Mouse (Mus musculus): ENCODE results near the gene Ap1g1. TPM values are rescaled to one million over a fixed set of nuclear protein-coding genes. Genes with fewer than 3 reads are reported as not detected.

The Ap1g1 gene
- polyA plus RNA-seq, 1 experiment from 2014 or later = 26.3 TPM

Other genes with a start within 250 kb of the Ap1g1 start
- 18.7 and 18.8 TPM in 2 replicates for gene Dhx38, start 212.7 kb upstream of the Ap1g1 start, polyA plus RNA-seq (2015; fragmentation: Nextera tagmentation; extraction: Ambion mirVana)
- 30.6 and 32.9 TPM in 2 replicates for gene Txnl4b, start 212.7 kb upstream of the Ap1g1 start, polyA plus RNA-seq (2015; fragmentation: Nextera tagmentation; extraction: Ambion mirVana)
- 2.2 and 2.7 TPM in 2 replicates for gene Hp, start 199.4 kb upstream of the Ap1g1 start, polyA plus RNA-seq (2015; fragmentation: Nextera tagmentation; extraction: Ambion mirVana)
- gene Dhodh, start 169.9 kb upstream of the Ap1g1 start, polyA plus RNA-seq (2015; fragmentation: Nextera tagmentation; extraction: Ambion mirVana) = 37.3 and 37.6 TPM in 2 replicates
- 0.14 and 0.26 TPM in 2 replicates for gene Pkd1l3, start 164.0 kb upstream of the Ap1g1 start, polyA plus RNA-seq (2015; fragmentation: Nextera tagmentation; extraction: Ambion mirVana)
- 113 TPM in 2 replicates for gene Ist1, start 85.3 kb upstream of the Ap1g1 start, polyA plus RNA-seq (2015; fragmentation: Nextera tagmentation; extraction: Ambion mirVana)
- 12.8 and 13.5 TPM in 2 replicates for gene Zfp821, start 73.0 kb upstream of the Ap1g1 start, polyA plus RNA-seq (2015; fragmentation: Nextera tagmentation; extraction: Ambion mirVana)
- 4.0 and 4.5 TPM in 2 replicates for gene Atxn1l, start 40.8 kb upstream of the Ap1g1 start, polyA plus RNA-seq (2015; fragmentation: Nextera tagmentation; extraction: Ambion mirVana)
- 0.68 and 0.72 TPM in 2 replicates for gene Phlpp2, start 90.0 kb downstream of the Ap1g1 start, polyA plus RNA-seq (2015; fragmentation: Nextera tagmentation; extraction: Ambion mirVana)
- gene Marveld3, start 183.6 kb downstream of the Ap1g1 start, polyA plus RNA-seq (2015; fragmentation: Nextera tagmentation; extraction: Ambion mirVana) = 0.44 and 0.73 TPM in 2 replicates
- gene Tat, start 211.9 kb downstream of the Ap1g1 start, polyA plus RNA-seq (2015; fragmentation: Nextera tagmentation; extraction: Ambion mirVana) = 0.12 TPM in 2 replicates